Mouse (Mus musculus) MEL (cell line): ENCODE results near the gene Cyb5d1. TPM values are rescaled to one million over a fixed set of nuclear protein-coding genes. Genes with fewer than 3 reads are reported as not detected.

Experiments used
- DNase-seq: peaks from one replicate; pipeline ENCODE4 v3.0.0; 2011; ENCODE audit warnings: low read depth, low spot score
- H3K27ac ChIP-seq: 2 replicates; pipeline ENCODE4 v1.5.1; 2012; ENCODE audit warnings: low read depth, mild to moderate bottlenecking, control low read depth, low read length, moderate library complexity; ENCODE audit not compliant: control insufficient read depth
- H3K27me3 ChIP-seq, 2 experiments: fragments of 150-350 bp in 1 of 2; sonication (generic) in 1 of 2; 2 replicates each; pipeline ENCODE4 v1.6.1; 2012; ENCODE audit warnings: low read length in 2 of 2, mild to moderate bottlenecking in 2 of 2, improper control_type of control experiment in 1 of 2, moderate library complexity in 1 of 2; ENCODE audit not compliant: insufficient read depth in 2 of 2, control insufficient read depth in 1 of 2
- H3K36me3 ChIP-seq, 2 experiments: 2 replicates each; pipeline ENCODE4 v1.6.1; 2012 to 2014; ENCODE audit warnings: low read length in 2 of 2, improper control_type of control experiment in 1 of 2, inconsistent platforms in 1 of 2, mild to moderate bottlenecking in 1 of 2; ENCODE audit not compliant: insufficient read depth in 2 of 2, control insufficient read depth in 1 of 2
- H3K4me1 ChIP-seq, 2 experiments: fragments of 150-350 bp in 1 of 2; sonication (generic) in 1 of 2; 2 replicates each; pipeline ENCODE4 v1.6.1; 2012; ENCODE audit warnings: low read length in 2 of 2, improper control_type of control experiment in 1 of 2, mild to moderate bottlenecking in 1 of 2; ENCODE audit not compliant: insufficient read depth in 2 of 2, control insufficient read depth in 1 of 2
- H3K4me3 ChIP-seq, 2 experiments: fragments of 150-350 bp in 1 of 2; sonication (generic) in 1 of 2; 2 replicates each; pipeline ENCODE4 v1.5.1; 2012; ENCODE audit warnings: low read depth in 2 of 2, low read length in 2 of 2, mild to moderate bottlenecking in 2 of 2, moderate library complexity in 2 of 2, control low read depth in 1 of 2, improper control_type of control experiment in 1 of 2; ENCODE audit not compliant: control insufficient read depth in 1 of 2, insufficient read depth in 1 of 2
- H3K79me2 ChIP-seq: 2 replicates; pipeline ENCODE4 v1.6.1; 2012; ENCODE audit warnings: mild to moderate bottlenecking, low read length, moderate library complexity; ENCODE audit not compliant: control insufficient read depth, poor library complexity, insufficient read depth
- H3K9ac ChIP-seq: 2 replicates; pipeline ENCODE4 v1.6.1; 2012; ENCODE audit warnings: low read depth, mild to moderate bottlenecking, control low read depth, low read length, moderate library complexity; ENCODE audit not compliant: control insufficient read depth, poor library complexity, severe bottlenecking
- H3K9me3 ChIP-seq: fragments of 150-350 bp; sonication (generic); replicated peaks from 2 replicates; pipeline ENCODE4 v1.6.1; 2012; ENCODE audit warnings: mild to moderate bottlenecking, low read length, improper control_type of control experiment, moderate library complexity; ENCODE audit not compliant: insufficient read depth
- BHLHE40 ChIP-seq: IDR thresholded peaks from 2 replicates; pipeline ENCODE4 v1.6.1; 2012; ENCODE audit warnings: low read depth, mild to moderate bottlenecking, inconsistent platforms, low read length, improper control_type of control experiment, borderline replicate concordance
- CHD1 ChIP-seq: IDR thresholded peaks from 2 replicates; pipeline ENCODE4 v1.6.1; 2012; ENCODE audit warnings: low read depth, mild to moderate bottlenecking, inconsistent platforms, low read length, improper control_type of control experiment
- CTCF ChIP-seq, 3 experiments: IDR thresholded peaks in 2 of 3; conservative IDR thresholded peaks in 1 of 3; 2 replicates each; pipeline ENCODE4 v1.5.1; 2011 to 2012; ENCODE audit warnings: low read length in 3 of 3, low read depth in 2 of 3, mild to moderate bottlenecking in 2 of 3, improper control_type of control experiment in 1 of 3, inconsistent platforms in 1 of 3, mixed read lengths in 1 of 3, moderate library complexity in 1 of 3; ENCODE audit not compliant: control insufficient read depth in 1 of 3, insufficient read depth in 1 of 3, poor library complexity in 1 of 3, severe bottlenecking in 1 of 3
- GATA1 ChIP-seq: IDR thresholded peaks from 2 replicates; pipeline ENCODE4 v1.6.1; 2011; ENCODE audit warnings: low read depth, low read length, improper control_type of control experiment
- HCFC1 ChIP-seq: IDR thresholded peaks from 2 replicates; pipeline ENCODE4 v1.6.1; 2012; ENCODE audit warnings: low read depth, mild to moderate bottlenecking, inconsistent platforms, low read length, improper control_type of control experiment, moderate library complexity
- MAFK ChIP-seq: IDR thresholded peaks from 2 replicates; pipeline ENCODE4 v1.6.1; 2011; ENCODE audit warnings: low read depth, mild to moderate bottlenecking, low read length, improper control_type of control experiment, borderline replicate concordance
- MAX ChIP-seq: IDR thresholded peaks from 2 replicates; pipeline ENCODE4 v1.6.1; 2011; ENCODE audit warnings: low read length, improper control_type of control experiment
- MAZ ChIP-seq: IDR thresholded peaks from 2 replicates; pipeline ENCODE4 v1.6.1; 2012; ENCODE audit warnings: low read depth, mild to moderate bottlenecking, inconsistent platforms, low read length, improper control_type of control experiment
- MEF2A ChIP-seq: IDR thresholded peaks from 2 replicates; pipeline ENCODE4 v1.6.1; 2014; ENCODE audit warnings: low read depth, mild to moderate bottlenecking, inconsistent platforms, low read length, improper control_type of control experiment; ENCODE audit not compliant: poor library complexity, insufficient replicate concordance, severe bottlenecking; ENCODE audit errors: extremely low read depth
- MXI1 ChIP-seq: IDR thresholded peaks from 2 replicates; pipeline ENCODE4 v1.6.1; 2011; ENCODE audit warnings: mild to moderate bottlenecking, low read depth, low read length, improper control_type of control experiment
- NELFE ChIP-seq: IDR thresholded peaks from 2 replicates; pipeline ENCODE4 v1.6.1; 2011; ENCODE audit warnings: low read depth, low read length, improper control_type of control experiment
- NRF1 ChIP-seq: IDR thresholded peaks from 2 replicates; pipeline ENCODE4 v1.6.1; 2014; ENCODE audit warnings: low read depth, mild to moderate bottlenecking, inconsistent platforms, low read length, improper control_type of control experiment, moderate library complexity; ENCODE audit not compliant: poor library complexity, insufficient read depth, severe bottlenecking
- POLR2A ChIP-seq, 2 experiments: IDR thresholded peaks; 2 replicates each; pipeline ENCODE4 v1.6.1; 2011 to 2012; ENCODE audit warnings: low read length in 2 of 2, mild to moderate bottlenecking in 2 of 2, control low read depth in 1 of 2, improper control_type of control experiment in 1 of 2, low read depth in 1 of 2, moderate library complexity in 1 of 2; ENCODE audit not compliant: control insufficient read depth in 1 of 2, insufficient read depth in 1 of 2, poor library complexity in 1 of 2
- POLR2AphosphoS2 ChIP-seq: IDR thresholded peaks from 2 replicates; pipeline ENCODE4 v1.6.1; 2011; ENCODE audit warnings: low read length, improper control_type of control experiment
- POLR2AphosphoS5 ChIP-seq: IDR thresholded peaks from 2 replicates; pipeline ENCODE4 v1.6.1; 2012; ENCODE audit warnings: low read depth, borderline replicate concordance, mild to moderate bottlenecking, inconsistent platforms, low read length, moderate library complexity, mixed read lengths
- RCOR1 ChIP-seq: IDR thresholded peaks from 2 replicates; pipeline ENCODE4 v1.6.1; 2012; ENCODE audit warnings: low read depth, mild to moderate bottlenecking, inconsistent platforms, low read length, improper control_type of control experiment
- SIN3A ChIP-seq: IDR thresholded peaks from 2 replicates; pipeline ENCODE4 v1.6.1; 2012; ENCODE audit warnings: low read length, improper control_type of control experiment, inconsistent platforms
- SMC3 ChIP-seq: IDR thresholded peaks from 2 replicates; pipeline ENCODE4 v1.6.1; 2011; ENCODE audit warnings: low read depth, low read length, improper control_type of control experiment
- TAL1 ChIP-seq: IDR thresholded peaks from 2 replicates; pipeline ENCODE4 v1.6.1; 2012; ENCODE audit warnings: mild to moderate bottlenecking, inconsistent platforms, low read length, moderate library complexity, mixed read lengths
- TBP ChIP-seq: IDR thresholded peaks from 2 replicates; pipeline ENCODE4 v1.8.0; 2011; ENCODE audit warnings: low read depth, low read length, improper control_type of control experiment
- UBTF ChIP-seq: IDR thresholded peaks from 2 replicates; pipeline ENCODE4 v1.6.1; 2012; ENCODE audit warnings: low read depth, mild to moderate bottlenecking, inconsistent platforms, low read length, improper control_type of control experiment, moderate library complexity, borderline replicate concordance; ENCODE audit not compliant: insufficient read depth
- ZC3H11A ChIP-seq: IDR thresholded peaks from 2 replicates; pipeline ENCODE4 v1.6.1; 2012; ENCODE audit warnings: low read depth, mild to moderate bottlenecking, inconsistent platforms, low read length, improper control_type of control experiment
- ZKSCAN1 ChIP-seq: IDR thresholded peaks from 2 replicates; pipeline ENCODE4 v1.6.1; 2012; ENCODE audit warnings: low read depth, mild to moderate bottlenecking, inconsistent platforms, low read length, improper control_type of control experiment, moderate library complexity
- polyA plus RNA-seq, 2 experiments: library from polyadenylated mRNA; stranded (reverse) in 1 of 2; unstranded in 1 of 2; fragments of >175 nt in 1 of 2; fragments of >200 nt in 1 of 2; gene quantifications; 2 replicates each; pipeline versions ENCODE4 v1.2.1 to v1.2.4; 2012; ENCODE audit warnings: low replicate concordance in 2 of 2, low read depth in 1 of 2; ENCODE audit not compliant: insufficient read length in 2 of 2, insufficient read depth in 1 of 2, missing spikeins in 1 of 2
- total RNA-seq: library from RNA; depleted of rRNA; stranded (reverse); fragments of 300-350 nt; gene quantifications from 2 replicates; pipeline ENCODE4 v1.2.3, GENCODE M21; 2012

Cyb5d1 gene
- total and polyA plus RNA-seq, 3 experiments, result 21.3 to 39.6 TPM; not detected in 1

DNA sequence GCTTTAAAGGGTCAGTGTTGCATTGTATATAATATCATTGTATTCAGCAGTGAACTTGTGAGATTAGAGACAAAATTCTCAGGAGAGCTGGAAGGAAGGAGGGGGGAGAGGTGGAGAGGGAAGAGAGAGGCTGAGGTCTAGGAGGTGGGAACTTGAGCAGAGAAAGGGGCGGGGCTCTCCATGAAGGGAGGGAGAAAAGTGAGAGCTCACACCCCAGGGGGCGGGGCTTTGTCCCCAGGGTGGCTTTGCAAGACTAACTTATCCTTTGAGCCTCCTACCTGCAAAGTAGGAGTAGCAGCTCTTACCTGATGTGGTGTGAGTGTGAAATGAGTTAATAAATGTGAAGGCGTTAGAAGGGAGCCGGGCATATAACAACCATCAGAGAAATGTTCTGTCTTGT lies 33.3 kb upstream of the Cyb5d1 start:
- no peak overlapping the region for H3K4me3 ChIP-seq
- no peaks in the 10 kb centered on the region for H3K79me2 ChIP-seq
- H3K4me1 ChIP-seq, result peaks cover 3 to 14% of the 10 kb centered on the region in 2 experiments
- H3K27me3 ChIP-seq, result no peaks in the 10 kb centered on the region
- H3K27ac ChIP-seq, result no peak overlapping the region
- no peak overlapping the region for H3K9ac ChIP-seq
- peaks cover 0 to 4% of the 10 kb centered on the region in 2 experiments; a peak in 2 of 4 replicates for H3K36me3 ChIP-seq
- no peaks in the 10 kb centered on the region for H3K9me3 ChIP-seq
- peak; percentile 82 for DNase-seq
- TF ChIP-seq MAX (no peak), ZKSCAN1 (no peak), BHLHE40 (no peak), NELFE (no peak), CTCF (IDR thresholded peaks at IDR 0.05 in 2 of 3, conservative IDR thresholded peaks at IDR 0.05 in 1 of 3; ENCODE audit: control insufficient read depth in 1 of 3, insufficient read depth in 1 of 3, low read depth in 2 of 3, low read length in 3 of 3, poor library complexity in 1 of 3, severe bottlenecking in 1 of 3) (no peak), NRF1 (no peak), GATA1 (no peak), RCOR1 (no peak), POLR2AphosphoS2 (no peak), SIN3A (no peak), SMC3 (no peak), HCFC1 (no peak), CHD1 (no peak), MAFK (no peak)

DNA sequence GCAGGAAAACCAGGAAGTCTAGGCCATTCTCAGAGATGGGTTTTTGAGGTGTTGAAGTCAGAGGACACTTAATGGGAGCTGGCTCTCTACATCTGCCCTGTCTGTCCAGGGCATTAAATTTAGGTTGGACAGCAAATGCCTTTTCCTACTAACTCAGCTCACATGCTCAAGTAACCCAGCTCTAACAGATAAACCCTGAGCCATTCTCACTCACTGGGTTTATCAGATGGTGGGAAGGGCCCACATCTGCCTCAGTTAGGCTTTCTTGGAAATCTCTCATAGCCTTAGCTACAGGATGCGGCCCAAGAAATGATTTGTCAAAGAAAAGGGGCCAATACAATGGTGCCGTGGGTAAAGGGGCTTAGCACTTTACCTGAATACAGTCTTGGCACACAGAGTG lies 30.8 kb upstream of the Cyb5d1 start:
- H3K27ac ChIP-seq, result no peak overlapping the region
- no peak for DNase-seq
- H3K79me2 ChIP-seq, result no peaks in the 10 kb centered on the region
- no peaks in the 10 kb centered on the region for H3K9me3 ChIP-seq
- TF ChIP-seq MAFK (no peak), BHLHE40 (peak; percentile 42; the same call in 1 of the 2 replicates), UBTF (no peak), POLR2A (IDR thresholded peaks at IDR 0.05; ENCODE audit: control insufficient read depth in 1 of 2, insufficient read depth in 1 of 2, low read depth in 1 of 2, low read length in 2 of 2, poor library complexity in 1 of 2) (no peak), MXI1 (no peak), MEF2A (no peak), HCFC1 (no peak), ZC3H11A (no peak), NRF1 (no peak), TAL1 (no peak), CHD1 (no peak), ZKSCAN1 (no peak), POLR2AphosphoS5 (no peak), RCOR1 (peak; percentile 17; the same call in 1 of the 2 replicates), SIN3A (no peak), MAZ (no peak), GATA1 (peak; percentile 68), TBP (no peak)
- H3K36me3 ChIP-seq, result peaks cover 0 to 4% of the 10 kb centered on the region in 2 experiments; a peak in 2 of 4 replicates
- no peak overlapping the region for H3K4me3 ChIP-seq
- peaks cover 3 to 14% of the 10 kb centered on the region in 2 experiments for H3K4me1 ChIP-seq
- H3K27me3 ChIP-seq, result peaks cover 0 to 1% of the 10 kb centered on the region in 2 experiments; a peak in 1 of 4 replicates
- no peak overlapping the region for H3K9ac ChIP-seq
